ENCODE assay signal across 15 mouse cellular contexts in the genomic region with DNA sequence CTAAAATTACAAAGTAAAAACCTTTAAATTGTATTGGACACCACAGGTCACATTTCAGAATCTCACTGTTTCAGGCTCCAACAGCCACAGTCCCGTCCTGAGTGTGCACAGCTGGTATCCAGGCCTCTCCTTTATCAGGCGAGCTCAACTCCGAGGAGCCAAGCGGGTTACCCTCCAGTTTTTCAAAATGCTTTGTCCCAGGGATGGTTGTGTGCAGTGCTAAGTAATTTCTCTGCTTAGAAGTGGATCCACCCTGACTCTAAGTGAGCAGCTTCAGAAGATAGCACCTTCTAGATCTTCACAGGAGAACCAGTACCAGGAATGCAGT.
DNase-seq lines count a peak whose midpoint lies in the region; ATAC-seq lines count a peak whose summit lies in the region.
"Had no signal": no experiment of that assay in that cellular context is flagged by ENCODE, and none has a peak within 500 bp of the region (broad histone marks: within the 10 kb centered on the region; RNA-seq: fewer than 3 reads in every experiment).

No protein-coding gene starts in this region.

- no peak overlapping the region for H3K4me3 ChIP-seq in kidney, embryonic 14.5 days (ENCODE audit: low read length)
- no peak overlapping the region for H3K4me3 ChIP-seq in embryonic facial prominence, embryonic 13.5 days
- H3K4me3 ChIP-seq in limb, embryonic 12.5 days (replicated peaks), result no peak overlapping the region
- H3K4me3 ChIP-seq: gastrocnemius, adult 2 months; heart, embryonic 15.5 days; stomach, embryonic 15.5 days had no signal

- H3K9ac ChIP-seq in kidney, embryonic 14.5 days (ENCODE audit: low read depth, low read length), result no peak overlapping the region
- H3K9ac ChIP-seq in embryonic facial prominence, embryonic 13.5 days, result no peak overlapping the region
- H3K9ac ChIP-seq in limb, embryonic 12.5 days (replicated peaks), result no peak overlapping the region
- H3K9ac ChIP-seq: heart, embryonic 15.5 days; stomach, embryonic 15.5 days had no signal

- 47% methylated on average over 4 of the region's 4 CpGs for WGBS in kidney, embryonic 14.5 days
- WGBS in embryonic facial prominence, embryonic 13.5 days, result 22% methylated on average over 4 of the region's 4 CpGs
- 24% methylated on average over 4 of the region's 4 CpGs for WGBS in limb, embryonic 12.5 days

- 0 out of 2 replicates have a peak, but pooled peaks cover 8% of the 10 kb centered on the region for H3K4me1 ChIP-seq in kidney, embryonic 14.5 days (ENCODE audit: control insufficient read depth, insufficient read depth, low read length)
- peaks cover 36% of the 10 kb centered on the region for H3K4me1 ChIP-seq in embryonic facial prominence, embryonic 13.5 days
- H3K4me1 ChIP-seq in limb, embryonic 12.5 days (replicated peaks), result peaks cover 28% of the 10 kb centered on the region

- no peaks in the 10 kb centered on the region for H3K27me3 ChIP-seq in kidney, embryonic 14.5 days (ENCODE audit: control insufficient read depth, insufficient read depth, low read length)
- H3K27me3 ChIP-seq in embryonic facial prominence, embryonic 13.5 days, result no peaks in the 10 kb centered on the region
- H3K27me3 ChIP-seq in limb, embryonic 12.5 days, result no peaks in the 10 kb centered on the region
- H3K27me3 ChIP-seq: heart, embryonic 15.5 days; stomach, embryonic 15.5 days had no signal

- ATAC-seq in kidney, embryonic 14.5 days (ENCODE audit: low FRiP score, low TSS enrichment), result peak; percentile 76
- ATAC-seq in embryonic facial prominence, embryonic 13.5 days (ENCODE audit: insufficient number of reproducible peaks, insufficient read depth, low FRiP score, low TSS enrichment, low read depth), result no peak
- peak; percentile 78; the same call in 1 of the 2 replicates for ATAC-seq in limb, embryonic 12.5 days (ENCODE audit: insufficient number of reproducible peaks, insufficient read depth, low FRiP score, low TSS enrichment, low read depth)
- no peak for ATAC-seq in megakaryocyte, adult 5-6 weeks (ENCODE audit: poor library complexity, severe bottlenecking)

- H3K27ac ChIP-seq in kidney, embryonic 14.5 days (ENCODE audit: low read depth, low read length), result peak overlapping the region; percentile 0; the same call in 1 of the 2 replicates
- peak overlapping the region; percentile 81 for H3K27ac ChIP-seq in embryonic facial prominence, embryonic 13.5 days
- peak overlapping the region; percentile 72 for H3K27ac ChIP-seq in limb, embryonic 12.5 days
- H3K27ac ChIP-seq: gastrocnemius, adult 2 months had no signal

- no peaks in the 10 kb centered on the region for H3K36me3 ChIP-seq in kidney, embryonic 14.5 days (ENCODE audit: control insufficient read depth, insufficient read depth, low read length)
- no peaks in the 10 kb centered on the region for H3K36me3 ChIP-seq in embryonic facial prominence, embryonic 13.5 days
- no peaks in the 10 kb centered on the region for H3K36me3 ChIP-seq in limb, embryonic 12.5 days
- H3K36me3 ChIP-seq: heart, embryonic 15.5 days; stomach, embryonic 15.5 days had no signal

- peak; percentile 24 for DNase-seq in embryo, embryonic 10.5 days (ENCODE audit: low spot score)
- DNase-seq in embryo, embryonic 9.5 days (ENCODE audit: extremely low spot score), result no peak
- DNase-seq in kidney, adult 9 months, result no peak
- DNase-seq in urinary bladder, postnatal 36 days (ENCODE audit: low spot score in 2 of 2), result no peak
- DNase-seq: adrenal gland, postnatal 14 days; gastrocnemius, adult 2 months; liver; lung, postnatal 14 days; right cerebral cortex, postnatal 14 days had no signal

- no peak overlapping the region for H3K4me2 ChIP-seq in kidney, embryonic 14.5 days (replicated peaks; ENCODE audit: low read depth, low read length)
- H3K4me2 ChIP-seq in embryonic facial prominence, embryonic 13.5 days, result no peak overlapping the region
- no peak overlapping the region for H3K4me2 ChIP-seq in limb, embryonic 12.5 days
- H3K4me2 ChIP-seq: heart, embryonic 15.5 days had no signal

- H3K9me3 ChIP-seq in kidney, embryonic 14.5 days (ENCODE audit: control insufficient read depth, low read length), result no peaks in the 10 kb centered on the region
- H3K9me3 ChIP-seq in embryonic facial prominence, embryonic 13.5 days, result no peaks in the 10 kb centered on the region
- H3K9me3 ChIP-seq in limb, embryonic 12.5 days, result no peaks in the 10 kb centered on the region
- H3K9me3 ChIP-seq: heart, embryonic 15.5 days; stomach, embryonic 15.5 days had no signal

Comparison
In these comparisons a context has a peak if more than half of its experiments do, and no peak if none do; other contexts are left out.
1. ATAC-seq: peak in kidney, embryonic 14.5 days (single experiment) and limb, embryonic 12.5 days (single experiment); none in embryonic facial prominence, embryonic 13.5 days (single experiment) and megakaryocyte, adult 5-6 weeks (single experiment).
2. H3K27ac ChIP-seq: peak in every context shown above with its lines; median percentile 81 in embryonic facial prominence, embryonic 13.5 days; 72 in limb, embryonic 12.5 days; 0 in kidney, embryonic 14.5 days.